Mouse (Mus musculus) heart, adult 18-20 months (tissue): ENCODE results near the gene Cdh24. TPM values are rescaled to one million over a fixed set of nuclear protein-coding genes. Genes with fewer than 3 reads are reported as not detected.

ENCODE experiments used
- DNase-seq, 2 experiments: peaks; one replicate each; pipeline ENCODE4 v3.0.0; 2021 to 2022; ENCODE audit warnings: mixed read lengths in 1 of 2
- long read RNA-seq, 2 experiments: library from polyadenylated mRNA; stranded (forward); transcript quantifications; one replicate each; pipeline ENCODE4 v2.0.0; 2021
- total RNA-seq, 2 experiments: library from RNA; stranded (reverse); gene quantifications; 2 replicates each; pipeline ENCODE4 v1.2.3; 2021

Gene Cdh24
- under 1 TPM; 0.12 to 0.59 TPM for total RNA-seq
- long read RNA-seq, experiment 1, result 0 reads
- long read RNA-seq, experiment 2, result 0 reads

DNA sequence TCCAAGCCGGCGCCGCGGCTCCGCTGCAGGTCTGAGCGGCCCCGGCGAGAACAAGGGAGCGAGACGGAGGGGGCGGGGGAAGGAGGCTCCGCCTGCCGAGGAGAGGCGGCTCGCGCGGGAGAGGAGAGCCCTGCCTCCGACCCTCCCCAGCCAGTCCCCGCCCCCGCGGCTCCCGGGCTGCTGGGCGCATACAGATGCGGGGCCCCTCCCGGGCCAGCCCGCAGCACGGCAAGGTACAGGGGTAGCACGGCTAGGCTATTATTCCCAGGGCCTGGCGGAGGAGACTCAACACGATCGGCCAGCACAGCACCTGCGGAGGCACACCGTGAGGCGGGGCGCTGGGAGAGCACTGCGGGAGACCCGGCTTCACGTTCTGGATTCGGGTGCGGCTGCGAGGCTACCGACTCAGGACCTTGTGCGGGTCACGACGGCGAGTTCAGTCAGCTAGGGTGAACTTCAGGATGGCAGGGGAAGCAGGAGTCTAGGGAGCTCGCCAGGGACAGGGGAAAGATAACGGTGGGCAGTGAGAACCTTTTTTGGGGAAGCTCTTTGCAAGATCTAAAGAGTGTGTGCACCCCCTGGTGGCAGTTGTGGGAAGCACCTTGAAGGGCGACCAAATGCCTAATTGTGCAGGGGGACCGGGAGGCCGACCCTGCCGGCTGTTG is at the start of gene Cdh24:
Cdh24 (minus strand) TSS at position 60 of the 665 bp plus-strand sequence.
- DNase-seq, result peak; percentile 90 to 94

GRCm38 (mm10) chr14:54687251-54687650 is 46.1 kb upstream of the Cdh24 start:
- no peak for DNase-seq

DNA sequence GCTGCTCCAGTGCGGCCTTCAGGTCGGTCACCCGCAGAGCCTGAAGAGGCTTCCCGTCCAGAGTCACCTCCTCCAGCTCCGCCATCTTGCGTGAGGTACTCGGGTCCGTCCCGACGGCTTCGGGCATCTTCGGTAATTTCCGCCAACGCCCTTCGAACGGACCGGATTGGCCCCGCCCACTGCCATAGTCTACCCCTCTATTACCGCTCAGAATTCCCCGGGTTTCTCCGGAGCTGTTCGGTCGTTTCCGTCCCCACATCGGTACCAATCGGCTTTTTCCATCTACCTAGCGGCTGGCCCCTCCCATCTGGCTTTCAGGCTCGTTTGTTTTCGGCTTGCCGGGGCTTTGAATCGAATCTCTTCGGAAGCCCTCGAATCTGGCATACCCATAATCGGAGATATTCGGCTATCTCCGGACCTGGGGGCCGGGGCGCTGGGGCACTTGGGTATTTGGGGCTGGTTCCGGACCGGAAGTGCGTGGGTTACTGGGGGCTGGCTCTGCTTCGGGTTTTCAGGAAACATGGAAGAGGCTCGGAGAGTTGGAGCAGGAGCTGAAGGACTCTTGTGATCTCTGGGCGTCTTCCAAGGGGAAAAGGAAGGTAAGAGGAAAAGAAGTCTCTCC is 45.5 kb upstream of the Cdh24 start, which contains the start of gene Acin1:
Acin1 (minus strand) TSS at position 410 of the 622 bp plus-strand sequence.
- DNase-seq, result peak; percentile 100

DNA sequence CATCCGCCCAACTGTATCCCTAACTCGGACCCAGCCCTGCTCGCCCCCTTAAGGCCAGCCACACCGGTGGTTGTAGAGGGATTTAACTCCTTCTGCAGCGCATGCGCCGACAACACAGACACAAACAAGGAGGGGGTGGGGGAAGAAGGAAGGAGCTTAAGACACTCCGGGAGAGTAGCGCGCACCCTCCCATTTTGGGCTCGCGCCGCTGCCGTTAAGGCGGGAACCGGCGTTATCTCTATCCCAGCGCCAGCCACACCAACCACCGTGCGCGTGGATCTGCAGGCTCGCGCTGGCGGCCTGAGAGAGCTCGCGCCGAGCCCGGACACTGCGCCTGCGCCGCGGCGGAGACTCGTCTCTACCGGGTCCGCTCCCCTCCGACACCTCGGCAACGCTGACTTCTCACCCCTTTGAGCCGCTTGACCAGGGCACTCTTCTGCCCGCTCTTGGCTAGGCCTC is 44.9 kb upstream of the Cdh24 start, which contains the start of gene 1700123O20Rik:
1700123O20Rik (plus strand) TSS at position 154 of the 459 bp plus-strand sequence.
- DNase-seq, result peak in 1 of 2 experiments; percentile 86

DNA sequence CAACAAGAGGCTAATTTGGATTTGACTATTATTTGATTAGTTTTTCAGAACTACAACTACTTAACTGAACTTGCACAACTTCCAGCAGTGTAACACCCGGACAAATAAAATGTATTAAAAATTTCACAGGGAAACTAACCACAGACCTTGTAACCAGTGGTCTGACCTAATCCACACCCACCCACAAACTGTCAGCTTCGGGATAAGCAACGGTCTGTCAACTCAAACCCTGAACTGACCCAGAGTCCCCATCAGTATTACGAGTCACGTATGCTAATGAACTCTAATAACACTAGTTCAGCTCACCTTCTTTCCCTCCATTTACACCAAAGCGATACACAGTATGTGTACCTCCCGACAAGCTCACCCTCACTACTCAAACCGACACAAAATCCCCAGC is 44.3 kb upstream of the Cdh24 start:
- no peak for DNase-seq

- no peak for DNase-seq
These were observed 41.2 kb upstream of the Cdh24 start for GRCm38 (mm10) chr14:54682396-54682795.

DNA sequence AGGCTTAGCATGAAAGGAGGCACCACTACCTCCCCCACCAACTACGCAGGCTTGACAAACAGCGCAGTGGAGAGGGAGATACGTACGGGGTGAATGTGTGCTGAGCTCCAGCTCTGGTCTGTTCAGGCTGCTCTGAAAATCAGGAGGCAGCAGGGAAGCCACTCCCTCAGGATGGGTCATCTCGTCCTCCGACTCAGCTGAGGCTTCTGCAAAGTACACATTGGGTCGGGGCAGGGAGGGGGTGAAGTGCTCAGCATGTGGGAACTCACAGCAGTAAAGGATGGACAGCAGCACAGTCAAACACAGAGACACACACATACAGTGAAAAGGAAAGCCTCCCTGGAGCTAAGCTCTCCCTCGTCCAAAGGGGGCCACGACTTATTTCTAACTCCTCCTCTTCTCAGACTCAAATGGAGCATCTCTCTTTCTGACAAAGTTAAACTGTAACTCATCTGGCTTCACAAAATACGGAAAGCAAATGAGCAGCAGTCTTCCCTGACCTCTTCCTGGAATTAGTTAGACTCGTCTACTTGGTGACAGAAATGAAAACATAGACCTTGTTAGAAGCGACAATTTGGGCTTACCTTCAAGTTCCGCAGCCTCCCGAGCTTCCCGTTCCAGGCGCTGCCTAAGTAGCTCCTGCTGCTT is 37.6 kb upstream of the Cdh24 start:
- DNase-seq, result no peak

DNA sequence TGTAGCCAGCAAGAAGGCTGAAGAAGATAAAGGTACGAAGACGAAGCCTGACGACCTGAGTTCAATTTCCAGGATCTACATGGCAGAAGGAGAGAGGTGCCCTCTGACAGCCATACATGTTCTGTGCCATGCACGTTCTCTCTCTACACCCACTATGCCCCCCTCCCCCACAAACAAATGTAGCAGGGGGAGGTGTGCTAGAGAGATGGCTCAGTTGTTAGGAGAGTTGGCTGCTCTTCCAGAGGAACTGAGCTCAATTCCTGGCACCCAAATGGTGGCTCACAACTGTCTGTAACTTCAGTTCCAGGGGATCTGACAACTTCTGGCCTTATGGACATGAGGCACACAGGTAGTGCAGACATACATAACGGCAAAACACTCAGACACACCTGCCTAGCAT is 35.1 kb upstream of the Cdh24 start:
- no peak for DNase-seq

DNA sequence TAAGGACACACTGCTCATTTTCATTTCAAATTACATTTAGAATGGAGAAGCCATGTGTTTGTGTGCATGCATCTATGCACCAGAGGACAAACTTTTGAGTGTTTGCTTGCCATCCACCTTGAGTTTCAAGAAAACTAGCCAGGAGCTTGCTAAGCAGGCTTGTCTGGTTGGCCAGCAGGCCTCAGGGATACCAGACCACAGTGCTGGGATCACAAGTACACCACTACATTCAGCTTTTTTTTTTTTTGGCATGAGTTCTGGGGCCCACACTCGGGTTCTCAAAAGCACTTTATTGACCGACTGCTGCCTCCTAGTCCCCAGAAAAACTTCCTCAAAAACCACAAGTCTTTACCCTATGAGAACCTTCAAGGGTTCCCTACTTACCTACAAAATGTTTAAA is 33.2 kb upstream of the Cdh24 start:
- no peak for DNase-seq

GRCm38 (mm10) chr14:54669381-54669780 is 28.2 kb upstream of the Cdh24 start:
- DNase-seq, result peak; percentile 50 to 74

DNA sequence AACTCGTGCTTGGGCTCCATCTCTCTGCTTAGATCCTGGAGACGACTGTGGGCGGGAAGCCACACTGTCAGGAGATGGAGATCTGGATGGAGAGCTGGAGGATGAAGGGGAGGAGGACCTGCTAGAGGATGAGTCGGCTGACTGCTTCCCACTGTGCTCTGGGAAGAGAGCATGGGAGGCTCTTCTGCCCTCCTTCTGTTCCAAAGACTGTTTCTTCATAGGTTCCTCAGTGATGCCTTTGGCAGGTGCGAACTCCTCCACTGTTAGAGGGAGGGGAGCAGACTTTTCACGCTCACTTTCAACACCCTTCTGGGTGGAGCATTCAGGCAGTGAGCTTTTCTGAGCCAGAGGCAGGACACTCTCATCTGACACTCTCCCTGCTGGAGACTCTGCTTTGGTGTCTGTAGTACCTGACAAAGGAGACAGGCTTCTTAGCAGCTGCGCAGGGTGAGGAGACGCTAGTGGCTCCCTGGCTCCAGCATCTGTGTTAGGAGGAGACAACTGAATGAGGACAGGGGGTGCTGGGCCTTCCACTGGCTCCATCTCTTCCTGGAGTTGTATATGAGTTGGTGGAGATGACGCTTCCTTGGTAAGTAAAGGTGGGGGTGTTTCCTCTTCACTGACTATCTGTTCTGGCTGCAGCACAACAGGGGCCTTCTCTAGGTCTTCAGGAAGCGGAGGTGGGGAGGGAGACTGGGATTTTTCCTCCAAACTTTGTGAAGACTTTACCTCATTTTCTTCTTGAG is 23.5 kb upstream of the Cdh24 start:
- DNase-seq, result no peak

GRCm38 (mm10) chr14:54660009-54660408 is 18.8 kb upstream of the Cdh24 start:
- peak in 1 of 2 experiments; percentile 55 for DNase-seq

GRCm38 (mm10) chr14:54653496-54653895 is 12.3 kb upstream of the Cdh24 start:
- DNase-seq, result peak; percentile 89 to 92

DNA sequence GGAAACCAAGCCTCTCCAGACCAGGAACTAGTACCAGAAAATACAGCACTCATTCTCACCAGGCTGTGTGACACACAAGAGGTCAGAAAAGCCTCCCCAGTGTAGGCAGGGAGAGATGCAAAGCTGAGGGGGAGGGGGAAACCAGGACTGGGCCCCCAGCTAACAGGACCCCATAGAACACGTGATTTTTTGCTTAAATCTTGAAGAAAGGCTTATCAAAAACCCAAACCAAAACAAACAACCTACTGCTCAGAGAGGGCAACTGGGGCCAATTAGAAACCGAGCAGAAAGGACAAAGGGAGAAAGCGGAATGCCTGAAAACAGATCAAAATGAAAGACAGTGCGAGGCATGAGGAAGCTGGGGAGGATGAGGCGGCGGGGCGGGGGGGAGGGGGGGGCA is 11.6 kb upstream of the Cdh24 start:
- DNase-seq, result no peak

GRCm38 (mm10) chr14:54651556-54651955 is 10.4 kb upstream of the Cdh24 start:
- DNase-seq, result no peak

DNA sequence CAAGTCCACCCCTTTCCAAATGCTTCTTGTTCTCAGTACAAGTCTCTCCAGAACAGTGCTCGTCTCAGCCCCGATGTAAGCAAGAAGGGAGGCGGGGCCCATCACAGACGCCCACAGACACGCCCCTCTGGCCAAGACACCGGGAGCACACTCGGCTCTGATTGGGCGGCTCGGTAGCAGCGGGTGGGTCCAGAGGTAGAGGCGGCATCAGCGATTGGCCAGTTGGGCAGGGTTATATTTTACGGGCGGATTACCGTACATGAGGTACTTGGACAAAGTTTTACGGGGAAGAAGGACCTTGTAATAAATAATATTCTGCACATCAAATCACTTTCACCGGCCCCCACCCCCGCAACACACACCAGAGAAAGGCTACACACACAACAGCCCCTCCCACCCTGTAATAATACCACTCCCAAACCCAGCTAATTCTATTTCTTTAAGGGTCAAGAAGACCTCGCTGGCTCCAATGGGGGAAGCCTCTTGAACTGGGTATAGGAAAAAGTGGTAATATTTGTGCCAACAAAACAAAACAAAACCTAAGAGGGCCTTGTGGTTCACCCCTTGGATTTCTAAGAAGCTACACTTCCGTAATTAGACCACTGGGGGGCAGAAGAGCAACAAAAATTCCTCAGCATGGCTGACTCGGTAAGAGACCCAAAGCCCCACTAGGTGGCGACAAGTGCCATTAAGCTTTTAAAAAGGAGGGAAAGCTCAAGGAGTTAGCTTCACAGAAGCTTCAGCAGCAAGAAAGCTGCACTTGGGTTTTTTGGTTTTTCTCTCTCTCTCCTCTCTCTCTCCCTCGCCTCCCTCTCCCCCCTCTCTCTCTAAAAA is 9.7 kb upstream of the Cdh24 start:
- DNase-seq, result peak; percentile 86 to 94

- no peak for DNase-seq
These were observed 6.7 kb upstream of the Cdh24 start for GRCm38 (mm10) chr14:54647900-54648299.

DNA sequence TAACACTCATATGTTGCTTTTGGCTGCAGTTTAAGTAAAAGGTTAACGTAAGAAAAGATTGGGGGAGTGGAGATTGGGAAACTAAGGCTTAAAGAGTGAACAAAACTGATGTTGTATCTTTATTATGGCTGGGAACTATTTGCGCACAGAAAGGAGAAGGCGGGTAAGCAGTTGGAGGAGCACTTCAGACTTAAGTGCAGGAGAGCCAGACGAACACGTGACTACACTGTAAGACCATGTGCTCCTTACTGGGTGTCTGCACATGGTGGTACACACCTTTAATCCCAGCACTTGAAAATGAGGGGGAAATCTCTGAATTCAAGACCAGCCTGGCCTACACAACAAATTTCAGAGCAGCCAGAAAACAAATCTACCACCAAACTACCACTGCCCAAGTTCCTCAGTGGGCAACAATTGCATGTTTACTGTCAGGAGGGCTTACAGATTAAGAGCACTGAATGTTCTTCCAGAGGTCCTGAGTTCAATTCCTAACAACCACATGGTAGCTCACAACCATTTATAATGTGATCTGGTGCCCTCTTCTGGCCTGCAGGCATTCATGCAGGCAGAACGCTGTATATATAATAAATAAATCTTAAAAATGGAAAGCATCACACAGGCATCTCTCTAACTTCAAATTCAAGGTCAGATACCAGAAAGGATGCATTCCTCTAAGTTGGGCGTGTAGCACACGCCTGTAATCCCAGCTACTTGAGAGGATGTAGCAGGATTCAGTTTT is 5.9 kb upstream of the Cdh24 start:
- no peak for DNase-seq

DNA sequence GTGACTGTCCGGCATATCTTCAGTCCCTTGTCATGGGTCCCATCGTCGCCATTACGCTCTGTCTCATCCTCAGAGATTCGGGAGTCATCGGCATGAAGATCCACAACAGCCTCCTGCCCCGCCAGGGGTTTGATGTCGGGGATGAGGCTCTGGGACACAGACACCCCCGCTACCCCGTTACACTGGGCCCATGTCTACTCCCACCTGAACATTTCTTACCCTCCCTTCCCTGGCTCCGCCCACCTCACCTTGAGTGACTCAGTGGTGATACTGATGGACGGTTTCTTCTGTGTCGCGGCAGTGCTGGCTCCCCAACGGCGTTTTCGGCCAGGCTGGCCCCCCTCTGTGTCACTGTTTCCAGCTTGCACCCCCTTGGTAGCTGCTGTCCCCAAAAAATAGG is 5.3 kb upstream of the Cdh24 start:
- no peak for DNase-seq

GRCm38 (mm10) chr14:54644294-54644693 is 3.1 kb upstream of the Cdh24 start:
- no peak for DNase-seq

DNA sequence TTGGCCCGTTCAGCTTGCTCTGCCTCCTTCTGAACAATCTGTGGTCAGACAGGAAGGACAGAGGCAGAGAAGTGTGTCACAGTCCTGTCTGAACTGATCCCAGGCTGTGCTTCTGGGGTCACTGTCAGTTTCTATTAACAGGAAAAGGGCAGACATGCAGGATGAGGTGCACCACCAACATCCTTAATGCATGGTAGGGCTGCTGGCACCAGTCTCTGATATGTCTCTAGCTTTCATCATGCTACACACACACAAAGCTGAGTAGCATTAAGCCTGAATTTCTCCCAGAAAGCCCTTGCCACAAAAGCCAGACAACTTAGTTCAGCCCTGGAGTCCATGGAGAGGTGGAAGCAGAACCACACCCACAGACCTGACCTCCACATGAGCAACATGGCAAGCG is 1.8 kb upstream of the Cdh24 start:
- no peak for DNase-seq
